Mouse (Mus musculus) cerebellum, postnatal 14 days (tissue): Measurements from ENCODE around the gene Spdye4c.

Source experiments
- DNase-seq, 2 experiments: peaks; one replicate each; pipeline ENCODE4 v3.0.0; 2021; ENCODE audit warnings: mixed read lengths in 2 of 2

Spdye4c gene

DNA sequence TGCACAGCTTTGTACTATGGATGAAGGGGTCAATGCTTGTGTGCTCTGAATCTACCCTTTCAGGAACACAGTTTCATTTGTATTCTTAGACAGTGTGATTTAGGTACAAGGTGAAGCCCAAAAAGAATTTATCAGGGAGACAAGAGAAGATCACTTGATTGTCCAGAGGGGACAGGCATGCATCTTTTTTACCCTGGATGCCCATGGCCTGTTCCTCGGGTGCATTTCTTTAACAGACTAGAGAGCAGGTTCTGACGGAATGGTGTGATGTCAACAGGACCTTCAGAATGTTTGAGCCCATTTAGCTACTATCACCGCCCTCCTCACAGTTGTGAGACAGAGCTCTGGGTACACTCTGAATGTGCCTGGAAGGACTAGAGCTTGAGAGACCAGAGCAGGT is at the start of gene Spdye4c:
Spdye4c (plus strand) TSS at position 301 of the 400 bp plus-strand sequence.
- DNase-seq = no peak

DNA sequence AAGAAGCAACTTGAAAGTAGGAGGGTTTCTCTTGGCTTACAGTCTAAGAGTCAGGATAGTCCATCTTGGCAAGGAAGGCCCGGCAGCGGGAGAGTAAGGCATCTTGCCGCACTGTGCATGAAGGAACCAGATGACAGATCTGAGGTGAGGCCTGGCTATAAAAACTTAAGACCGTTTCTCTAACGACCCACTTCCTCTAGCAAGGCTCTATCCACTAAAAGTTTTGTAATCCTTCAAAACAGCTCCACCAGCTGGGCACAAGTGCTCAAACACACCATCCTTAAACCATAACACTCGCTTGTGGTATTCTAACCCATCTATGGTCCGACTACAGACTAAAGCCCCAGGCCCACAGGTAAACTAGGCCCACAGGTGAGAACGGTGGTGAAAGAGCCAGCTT is 47.5 kb upstream of the Spdye4c start:
- DNase-seq = no peak

DNA sequence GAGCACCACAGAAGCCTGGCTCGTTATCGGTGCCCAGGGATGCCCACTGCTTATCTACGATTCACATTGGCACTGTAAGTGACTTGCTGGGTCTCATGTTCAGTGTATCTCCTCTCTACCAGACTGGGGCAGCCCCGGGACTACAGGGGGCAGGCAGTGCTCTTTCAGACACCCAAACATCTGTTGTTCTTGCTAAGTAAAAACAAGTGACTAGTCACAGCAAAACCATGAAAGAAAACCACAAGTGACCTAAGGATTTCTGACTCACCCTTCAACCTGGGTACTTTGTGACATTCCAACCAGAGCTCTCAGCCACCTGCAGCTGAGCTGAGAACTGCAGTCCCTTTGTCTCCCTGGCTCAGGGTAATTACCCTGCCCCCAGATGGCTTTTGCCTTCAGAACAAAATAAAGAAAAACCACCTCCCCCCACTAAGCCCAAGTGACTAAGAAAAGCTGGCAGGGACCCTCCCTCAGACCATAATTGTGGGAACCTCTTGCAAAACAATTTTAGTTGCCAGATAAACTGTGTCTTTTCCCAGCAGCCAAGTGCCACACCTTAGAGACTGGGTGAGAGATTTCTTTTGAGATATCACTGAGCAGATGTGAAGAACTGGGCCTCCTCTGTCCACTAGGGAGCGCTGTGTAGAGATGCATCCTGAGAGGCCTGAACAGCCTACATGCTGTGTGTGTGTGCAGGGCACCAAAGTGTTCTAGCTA is 46.4 kb upstream of the Spdye4c start:
- peak; percentile 35 to 58 for DNase-seq

DNA sequence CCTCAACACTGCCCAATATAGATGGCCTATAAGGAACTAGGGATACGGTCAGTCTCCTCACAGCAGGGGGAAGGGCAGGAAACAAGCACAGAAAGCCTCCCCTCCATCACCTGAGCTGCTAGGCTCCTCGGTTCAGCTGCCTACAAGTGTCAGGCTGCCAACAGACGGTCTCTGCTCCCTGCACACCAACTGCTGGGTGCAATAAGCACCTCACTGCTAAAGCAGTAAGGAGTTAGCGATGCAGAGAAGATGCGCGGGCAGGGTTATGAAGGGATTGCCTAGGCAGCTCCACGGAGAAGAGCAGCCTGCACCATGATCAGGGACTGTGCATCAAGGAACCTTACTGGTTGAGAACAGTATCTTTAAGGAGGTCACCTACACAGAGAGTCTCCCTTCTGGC is 45.6 kb upstream of the Spdye4c start:
- DNase-seq = no peak

DNA sequence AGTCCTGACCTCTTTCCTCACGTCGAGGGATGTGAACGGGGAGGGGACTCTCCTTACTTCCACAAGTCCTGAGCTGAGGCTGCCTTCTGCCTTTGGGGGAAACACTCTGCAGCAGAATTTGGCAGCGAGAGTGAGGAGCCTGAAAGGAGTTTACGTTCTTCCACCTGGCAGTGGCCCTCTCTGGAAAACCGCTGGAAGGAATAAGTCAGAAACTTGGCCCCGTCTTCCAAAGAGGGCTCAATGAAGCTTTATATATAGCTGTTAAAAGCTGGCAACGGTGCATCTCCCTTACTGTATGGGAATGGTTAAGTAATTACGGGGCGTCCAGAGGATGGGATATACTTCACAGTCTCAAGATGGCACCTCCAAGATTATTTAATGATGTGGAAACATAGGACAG is 43.9 kb upstream of the Spdye4c start:
- DNase-seq = no peak

DNA sequence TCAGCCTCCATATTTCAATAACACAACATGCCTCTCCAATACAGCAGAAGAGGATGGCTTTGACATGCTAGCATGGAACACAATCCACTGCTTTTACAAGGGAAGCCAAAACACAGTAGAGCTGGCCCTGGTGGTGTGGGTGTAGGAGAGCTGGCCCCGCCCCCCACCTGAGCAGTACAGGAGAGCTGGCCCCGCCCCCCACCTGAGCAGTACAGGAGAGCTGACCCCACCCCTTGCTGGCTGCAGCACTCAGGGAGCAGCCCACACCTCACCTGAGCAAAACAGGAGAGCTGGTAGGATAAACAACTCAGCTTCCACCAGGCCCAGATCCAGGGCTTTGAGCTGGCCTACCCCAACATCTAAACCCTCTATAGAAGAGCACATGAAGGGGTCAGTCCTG is 42.7 kb upstream of the Spdye4c start:
- no peak for DNase-seq

DNA sequence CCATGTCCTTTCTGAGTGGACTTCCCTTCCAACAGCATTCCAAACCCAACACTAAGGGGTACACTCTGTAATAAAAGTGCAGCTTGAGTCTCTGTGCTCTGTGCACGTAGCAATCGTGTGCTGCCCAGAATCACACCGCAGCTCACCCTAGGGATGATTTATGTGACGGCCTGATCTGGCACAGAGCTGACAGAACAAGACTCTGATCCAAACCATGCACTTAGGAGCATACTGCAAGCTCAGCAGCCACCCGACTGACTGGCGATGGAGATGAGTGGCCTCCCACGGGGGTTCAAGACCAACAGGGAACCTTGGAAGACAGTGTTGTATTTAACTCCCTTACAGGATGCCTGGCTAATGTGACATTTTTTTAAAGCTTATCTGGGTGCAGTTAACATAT is 41.4 kb upstream of the Spdye4c start:
- no peak for DNase-seq

DNA sequence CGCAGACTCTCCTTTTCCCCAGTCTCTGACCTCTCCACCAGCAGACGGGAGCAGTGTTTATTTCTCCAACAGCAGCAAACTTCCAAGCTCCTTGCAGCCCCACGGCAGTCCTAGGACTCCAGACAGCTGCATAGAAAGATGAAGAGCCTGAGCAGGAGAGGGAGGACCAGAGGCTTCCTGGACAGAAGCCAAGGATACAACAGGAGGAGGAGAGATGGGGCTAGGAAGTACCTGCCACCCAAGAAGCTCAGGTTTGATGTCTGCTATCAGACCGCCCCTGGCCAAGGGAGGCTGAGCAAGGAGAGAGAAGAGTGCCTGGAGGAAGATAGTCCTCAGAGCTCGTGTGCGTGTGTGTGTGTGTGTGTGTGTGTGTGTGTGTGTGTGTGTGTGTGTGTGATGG is 41.0 kb upstream of the Spdye4c start:
- DNase-seq = no peak

DNA sequence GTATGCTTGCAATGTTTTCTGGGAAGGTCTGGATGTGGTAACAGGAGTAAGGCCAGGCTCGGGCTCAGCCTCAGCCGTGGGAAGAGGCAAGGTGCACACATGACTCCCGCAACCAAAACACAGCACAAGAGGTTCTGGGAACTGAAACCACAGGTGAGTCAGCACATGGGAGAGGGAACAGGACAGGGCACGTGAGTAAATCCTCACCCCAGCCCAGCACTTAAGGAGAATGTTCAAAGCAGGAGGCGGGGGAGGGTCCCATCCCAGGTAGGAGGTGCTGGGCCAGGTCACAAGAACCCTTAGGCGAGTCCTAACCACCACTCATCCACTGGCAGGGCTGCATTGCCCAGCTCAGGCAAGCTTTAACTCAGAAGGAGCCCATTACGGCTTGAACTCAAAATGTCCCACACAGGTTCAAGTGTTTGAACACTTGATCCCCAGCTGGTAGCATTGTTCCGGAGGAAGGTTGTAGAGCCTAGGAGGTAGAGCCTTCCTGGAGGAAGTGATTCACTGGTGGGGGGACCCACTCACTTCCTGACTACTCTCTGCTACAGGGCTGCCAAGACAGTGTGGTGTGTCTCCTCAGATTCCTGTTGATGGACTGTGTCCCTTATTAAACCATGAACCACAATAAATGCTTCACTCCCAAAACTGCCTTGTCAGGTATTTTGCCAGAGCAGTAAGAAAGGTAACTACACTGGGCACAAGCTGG is 38.8 kb upstream of the Spdye4c start:
- no peak for DNase-seq

DNA sequence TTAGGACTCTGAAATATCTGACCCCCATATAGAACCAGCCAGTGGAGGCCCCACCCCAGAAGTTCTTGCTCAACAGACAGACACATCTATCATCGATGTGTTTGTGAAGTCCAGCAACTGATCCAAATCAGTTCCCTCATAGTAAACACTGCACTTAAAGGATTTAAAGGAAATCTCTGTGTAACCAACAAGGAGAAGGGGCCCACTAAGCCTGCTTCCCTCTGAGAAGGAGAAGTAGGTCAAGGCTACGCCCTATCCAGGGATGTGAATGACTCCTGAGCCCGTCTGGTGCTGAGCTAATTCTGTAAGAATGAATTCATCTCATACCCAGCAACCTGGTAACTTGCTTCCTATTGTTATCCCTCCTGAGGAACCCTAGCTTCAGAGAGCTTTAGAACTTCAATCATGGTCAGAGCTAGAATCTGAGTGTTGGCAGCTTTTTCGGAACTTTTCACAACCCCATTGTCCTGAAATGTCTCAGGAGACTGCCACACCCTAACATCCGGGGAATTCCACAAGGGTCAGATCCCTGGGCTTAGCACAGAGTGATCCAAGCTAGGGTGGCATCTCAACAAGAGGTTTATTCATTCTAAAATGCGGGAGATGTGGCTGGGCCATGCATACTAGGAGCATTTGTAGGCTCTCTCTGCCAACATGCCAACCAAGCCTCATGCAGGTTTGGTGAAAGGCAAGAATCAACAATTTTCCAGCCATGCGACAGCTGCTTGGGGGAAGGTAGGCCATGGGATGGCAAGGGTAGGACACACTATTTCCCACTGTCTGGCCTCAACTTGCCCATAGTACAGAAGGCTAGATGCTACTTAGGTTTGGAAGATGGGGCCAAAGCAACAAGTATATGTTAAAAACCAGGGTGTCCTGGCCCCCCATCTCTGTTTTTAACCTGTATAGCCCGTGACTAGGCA is 38.0 kb upstream of the Spdye4c start:
- DNase-seq = no peak

DNA sequence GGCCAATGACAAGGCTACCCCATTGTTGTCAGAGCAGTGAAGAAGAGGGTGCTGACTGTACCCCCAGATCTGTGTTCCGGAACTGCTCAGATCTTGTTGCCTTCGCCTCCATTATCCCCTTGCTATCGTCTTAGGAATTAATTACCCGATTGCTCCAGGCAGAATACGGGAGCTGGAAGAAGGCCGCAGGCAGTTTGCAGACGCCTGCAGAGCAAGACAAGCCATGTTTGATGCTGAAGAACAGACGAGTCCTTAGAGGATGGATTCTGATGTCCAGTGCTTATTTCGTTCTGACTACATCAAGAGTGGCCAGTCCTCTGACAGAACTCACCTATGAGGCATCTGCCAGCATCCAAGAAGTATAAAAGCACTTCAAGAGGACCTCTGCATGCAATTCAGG is 35.9 kb upstream of the Spdye4c start:
- DNase-seq = no peak

DNA sequence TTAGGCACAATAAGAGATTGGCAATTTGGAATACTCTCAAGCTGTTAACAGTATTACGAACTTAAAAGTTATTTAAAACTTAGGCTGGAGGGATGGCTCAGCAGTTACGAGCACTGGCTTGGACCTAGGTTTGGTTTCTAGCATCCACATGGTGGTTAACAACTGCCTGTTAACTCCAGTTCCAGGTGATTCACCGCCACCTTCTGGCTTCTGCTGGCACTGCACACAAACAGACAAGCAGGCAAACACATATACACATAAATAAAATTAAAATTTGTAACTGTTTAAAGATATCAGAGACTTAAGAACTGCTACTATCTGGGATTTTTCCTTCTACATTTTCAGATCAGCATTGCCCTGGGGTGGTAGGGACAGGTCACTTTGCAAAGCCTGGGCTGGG is 26.8 kb upstream of the Spdye4c start:
- peak in 1 of 2 experiments; percentile 33 for DNase-seq

DNA sequence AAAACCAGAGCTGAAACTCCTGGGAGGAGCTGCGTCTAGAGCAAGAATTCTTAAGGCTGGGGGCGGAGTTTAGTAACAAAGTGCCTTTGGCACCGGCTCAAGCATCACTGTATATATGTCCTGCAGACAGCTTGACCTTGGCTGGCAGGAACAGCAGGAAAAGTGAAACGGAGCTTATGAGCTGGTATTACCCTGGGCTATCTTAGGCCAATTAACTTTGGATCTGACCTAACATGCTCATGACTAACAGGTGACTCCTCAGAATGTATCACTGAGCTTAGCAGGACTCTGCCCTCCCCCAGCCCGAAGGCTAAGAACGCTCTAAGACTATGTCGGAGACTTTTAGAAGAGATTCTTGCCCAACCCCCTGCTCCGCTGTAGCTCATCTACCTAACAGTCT is 25.1 kb upstream of the Spdye4c start:
- DNase-seq = no peak

DNA sequence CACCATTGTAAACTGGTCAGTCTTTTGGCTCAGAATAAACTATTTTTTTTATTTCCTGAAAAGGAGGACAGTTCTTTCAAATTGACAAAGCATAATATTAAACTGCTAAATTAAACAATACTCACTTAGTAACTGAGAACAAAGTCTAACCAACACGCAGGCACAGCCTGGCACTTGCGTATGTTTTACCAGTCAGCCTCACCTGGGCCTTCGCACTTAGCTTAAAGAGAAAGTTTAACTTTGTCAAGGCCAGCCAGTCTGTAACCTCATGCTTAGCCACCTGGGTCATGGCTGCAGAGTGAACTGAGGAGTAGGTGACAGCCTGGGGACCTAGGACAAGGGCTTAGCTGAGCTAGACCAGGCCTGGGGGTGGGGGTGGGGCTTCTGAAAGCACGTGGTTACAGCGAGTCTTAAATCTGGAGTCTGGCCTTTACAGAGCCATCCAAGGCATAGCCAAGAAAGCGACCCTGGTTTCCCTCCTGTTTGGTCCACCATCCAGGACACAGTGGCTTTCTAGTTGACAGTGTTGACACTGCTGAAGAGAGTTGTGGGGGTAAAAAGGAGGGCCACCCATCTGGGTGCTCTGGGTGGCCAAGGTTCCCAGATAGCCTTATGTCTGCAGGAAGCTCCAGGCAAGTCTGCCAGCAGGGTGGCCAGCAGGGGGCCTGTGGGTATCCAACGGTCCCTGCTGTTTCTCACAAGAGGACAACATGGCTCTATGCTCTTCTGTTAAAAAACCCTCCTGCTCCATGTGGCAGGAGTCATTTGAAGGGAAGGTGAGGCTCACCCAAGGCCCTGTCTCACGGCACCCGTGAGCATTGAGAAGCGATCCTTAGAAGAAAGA is 24.5 kb upstream of the Spdye4c start:
- DNase-seq = peak; percentile 22 to 42

DNA sequence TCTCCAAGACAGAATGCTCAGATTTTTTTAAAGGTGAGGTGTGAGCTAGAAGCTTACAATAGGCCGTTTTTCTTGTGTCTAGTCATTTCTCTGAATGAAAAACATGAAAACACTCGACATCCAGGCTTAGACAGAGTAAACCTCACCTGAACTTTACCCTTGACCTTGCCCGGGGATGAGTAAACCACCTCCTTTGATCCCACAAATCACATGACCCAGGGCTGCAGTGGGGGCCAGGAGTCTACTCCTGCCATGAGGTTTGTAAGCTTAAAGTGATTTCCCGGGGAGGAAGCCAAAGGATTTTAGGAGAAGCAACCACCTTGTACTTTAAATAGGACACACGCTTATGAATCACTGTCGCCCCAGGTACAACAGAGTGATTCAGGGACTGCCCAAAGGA is 23.0 kb upstream of the Spdye4c start:
- DNase-seq = no peak

DNA sequence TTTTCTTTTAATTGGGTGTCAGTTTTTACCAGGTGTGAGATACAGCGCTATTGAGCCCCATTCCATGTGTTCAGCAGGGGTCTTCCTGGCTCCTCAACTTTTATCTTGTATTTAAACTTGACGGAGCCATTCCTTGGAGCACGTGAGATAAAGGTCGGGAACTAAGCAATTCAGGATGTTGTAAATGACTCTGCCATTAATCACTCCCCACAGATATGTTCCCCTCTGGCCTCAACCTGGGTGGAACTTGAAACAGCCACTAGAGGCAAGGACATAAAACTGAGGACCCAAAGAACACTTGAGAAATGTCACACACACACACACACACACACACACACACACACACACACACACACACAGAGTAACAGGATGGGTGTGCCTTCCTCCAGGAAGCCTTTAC is 22.5 kb upstream of the Spdye4c start:
- DNase-seq = no peak

DNA sequence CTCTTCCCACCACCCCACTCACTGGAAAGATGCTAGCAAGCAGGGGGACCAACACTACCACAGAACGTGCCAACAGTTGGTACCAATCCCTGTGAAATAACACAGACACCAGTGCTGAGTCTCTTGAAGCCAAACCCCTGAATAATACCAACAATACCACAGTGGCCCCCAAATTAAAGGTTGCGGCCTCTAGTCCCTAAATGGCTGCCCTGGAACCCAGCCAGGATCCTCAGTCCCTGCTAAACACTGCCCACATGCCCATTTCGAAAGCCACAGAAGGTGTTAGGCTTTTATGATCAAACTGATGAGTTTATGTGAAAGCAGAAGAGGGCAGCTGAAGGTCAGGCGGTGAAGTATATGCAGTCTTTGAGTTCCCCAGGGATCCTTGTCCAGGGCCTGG is 20.0 kb upstream of the Spdye4c start:
- no peak for DNase-seq

DNA sequence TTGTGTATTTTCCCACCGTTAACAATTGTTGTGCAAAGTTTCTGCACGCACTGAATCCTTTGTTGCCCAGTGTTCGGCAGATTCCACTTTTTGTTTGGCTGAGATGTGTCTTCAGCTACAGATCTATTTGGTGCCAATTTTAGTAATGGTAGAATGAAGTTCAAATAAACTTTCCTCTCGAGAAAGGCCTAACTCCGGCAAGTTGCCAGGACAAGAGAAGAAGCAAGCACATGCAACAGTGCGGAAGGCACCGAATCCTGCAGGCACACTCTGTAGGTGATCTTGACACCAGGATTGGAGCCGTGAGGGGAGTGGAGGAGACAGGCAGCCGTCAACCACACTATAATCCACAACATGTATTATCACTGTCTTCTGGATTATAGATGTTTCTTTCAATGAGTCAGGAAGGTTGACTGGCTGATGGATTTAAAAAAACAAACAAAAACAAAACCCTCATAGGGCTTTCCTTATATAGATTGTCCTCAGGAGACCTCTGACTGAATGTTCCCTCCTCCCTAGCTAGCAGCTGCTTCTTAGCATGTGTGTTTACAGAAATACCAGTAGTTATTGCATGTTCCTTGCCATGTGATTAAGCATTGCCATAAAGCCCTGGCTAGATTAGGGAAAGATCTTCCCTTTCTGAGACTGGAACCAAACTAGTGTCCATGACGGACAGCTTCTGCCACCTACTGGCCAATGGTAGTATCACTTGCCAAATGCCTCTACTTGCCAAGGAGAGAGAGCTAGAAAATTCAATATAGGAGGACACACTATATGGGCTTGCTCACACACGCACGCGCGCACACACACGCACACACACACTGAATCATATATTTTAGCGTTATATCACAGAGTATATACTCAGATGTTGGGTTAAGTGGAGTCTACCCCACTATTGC is 18.0 kb upstream of the Spdye4c start:
- peak; percentile 93 to 95 for DNase-seq

DNA sequence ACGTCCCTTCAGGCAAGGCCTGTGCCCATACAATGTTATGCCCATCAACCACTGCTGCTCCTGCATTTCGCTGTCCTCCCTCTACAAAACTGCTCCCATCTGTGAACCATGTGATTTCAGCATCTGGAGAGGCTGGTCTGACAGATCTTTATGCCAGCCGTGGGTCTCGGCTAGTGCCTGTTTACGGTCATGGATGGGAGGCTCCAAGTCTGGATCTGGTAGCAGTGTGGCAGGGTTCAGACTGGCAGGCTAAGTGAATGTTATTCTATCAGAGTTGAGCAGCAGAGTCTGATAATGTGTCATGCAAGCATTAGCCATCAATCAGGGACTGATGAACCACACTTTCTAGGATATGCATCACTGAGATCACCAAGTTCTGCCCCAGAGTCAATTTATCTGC is 8.1 kb upstream of the Spdye4c start:
- DNase-seq = no peak

DNA sequence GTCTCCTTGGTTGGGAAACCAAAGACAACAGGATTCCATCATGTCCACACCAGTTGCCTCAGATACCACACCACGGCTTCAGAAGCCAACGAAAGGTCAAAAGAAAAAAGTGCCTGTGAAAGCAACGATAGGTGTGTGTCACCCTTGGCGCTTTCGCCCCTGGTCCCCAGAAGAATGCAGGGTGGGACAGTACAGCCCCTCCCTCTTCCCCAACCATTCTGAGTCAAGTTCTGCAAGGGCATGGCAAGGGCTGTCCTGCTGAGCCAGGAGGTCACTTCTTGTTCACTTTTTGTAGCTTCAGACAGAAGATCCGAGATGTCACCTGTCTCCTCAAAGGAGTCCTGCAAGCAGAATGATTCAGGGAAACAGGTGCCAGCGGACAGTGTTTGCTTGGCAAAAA is 1.3 kb downstream of the Spdye4c start:
- DNase-seq = no peak

DNA sequence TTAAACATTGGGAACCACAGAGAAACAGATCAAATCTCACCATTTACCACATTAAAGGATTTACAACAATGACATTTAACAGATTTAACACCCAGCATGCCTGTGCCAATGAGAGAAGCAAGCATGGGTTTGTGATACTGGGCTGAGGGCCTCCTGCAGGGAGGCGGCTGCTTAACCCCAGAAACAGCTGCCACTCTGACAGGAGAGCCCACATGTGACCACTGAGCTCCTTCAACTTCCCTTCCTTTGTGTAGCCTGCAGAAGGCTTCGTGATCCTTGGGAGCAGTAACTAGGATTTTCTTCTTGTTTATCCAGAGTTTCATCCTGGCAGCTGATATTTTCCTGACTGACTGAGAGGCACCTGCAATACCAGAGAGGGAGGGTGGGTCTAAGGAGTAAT is 10.5 kb downstream of the Spdye4c start:
- DNase-seq = no peak

DNA sequence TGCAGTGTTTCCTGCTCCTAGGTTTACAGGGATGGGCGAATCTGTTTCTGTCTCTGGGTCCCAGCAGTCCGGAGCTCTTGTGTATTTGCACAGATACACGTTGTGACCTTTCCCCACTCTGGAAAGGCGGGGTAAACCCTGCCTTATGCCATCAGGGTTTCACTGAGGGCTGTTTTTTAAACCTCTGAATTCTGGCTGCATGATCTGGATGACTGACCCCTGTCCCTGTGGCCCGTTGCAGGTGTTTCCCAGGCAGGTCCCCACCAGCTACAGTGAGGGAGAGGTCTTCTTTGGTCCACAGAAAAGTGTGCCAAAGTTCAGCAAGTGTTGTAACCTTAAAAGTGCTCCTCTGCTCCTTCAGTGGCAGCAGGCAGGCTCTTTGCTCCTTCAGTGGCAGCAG is 18.3 kb downstream of the Spdye4c start:
- DNase-seq = no peak
